Mouse (Mus musculus): Measurements from ENCODE around the gene Zfp446. TPM values are rescaled to one million over a fixed set of nuclear protein-coding genes. Genes with fewer than 3 reads are reported as not detected.

Zfp446 gene
- 10 to 100 TPM in 1 of 2 experiments, 1 to 10 TPM in 1; 8.5 to 12.4 TPM for polyA plus RNA-seq (2017; shearing (Covaris generic))

DNA sequence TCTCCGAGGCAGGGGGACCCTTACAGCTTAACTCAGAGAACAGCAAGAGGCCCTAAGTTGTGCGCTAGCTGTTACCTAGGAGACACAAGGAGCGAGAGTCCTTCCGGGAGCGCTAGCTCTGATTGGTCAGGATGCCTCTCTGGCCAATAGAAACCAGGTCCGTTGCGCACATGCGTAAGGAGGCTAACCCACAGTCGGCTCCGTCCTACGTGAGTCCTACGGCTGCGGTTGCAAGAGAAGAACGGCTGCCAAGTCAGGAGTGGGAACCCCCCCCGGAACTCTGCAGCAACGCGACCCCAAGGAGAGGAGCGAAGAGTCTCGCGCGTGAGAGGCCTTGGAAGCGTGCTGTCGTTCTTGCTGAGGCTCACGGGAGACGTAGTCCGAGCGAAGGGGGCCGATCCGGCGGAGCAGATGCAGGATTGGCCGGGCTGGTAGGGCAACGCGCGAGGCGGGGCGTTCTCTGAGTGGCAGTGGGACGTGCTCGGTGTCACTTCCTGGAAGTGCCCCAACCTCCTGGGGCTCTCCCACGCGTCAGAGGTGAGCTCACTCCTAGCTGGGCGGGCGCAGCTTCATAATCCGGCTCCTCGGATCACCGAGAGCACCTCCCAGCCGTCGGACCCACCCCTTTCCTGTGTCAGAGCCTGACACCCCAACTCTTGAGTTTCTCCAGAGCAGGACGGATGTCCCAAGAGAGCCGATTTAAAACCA, at the start of gene Zfp446:
Gene Zfp446 (plus strand): TSS at position 167 of the 708 bp plus-strand sequence.

DNA sequence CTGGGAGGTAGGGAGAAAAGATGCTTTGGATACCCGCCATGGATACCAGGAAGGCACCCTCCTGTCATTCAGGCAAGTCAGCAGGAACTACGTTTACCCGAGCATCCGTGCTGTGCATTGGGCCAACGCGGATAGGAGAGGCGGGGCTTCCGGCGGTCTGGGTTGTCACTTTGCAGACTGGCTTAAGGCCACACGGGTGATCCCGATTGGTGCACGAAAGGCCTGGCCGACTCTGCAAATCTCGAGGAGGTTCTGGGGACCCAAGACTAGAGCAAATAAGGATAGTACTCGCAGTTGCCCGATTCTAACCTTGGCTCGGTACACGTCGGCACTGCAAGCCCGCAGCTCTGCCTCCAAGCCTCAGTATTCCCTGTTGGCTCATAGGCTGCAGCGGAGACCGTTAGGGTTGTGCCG, 12.0 kb upstream of the Zfp446 start, which contains the start of gene Zfp324:
Gene Zfp324 (plus strand): TSS at position 161 of the 414 bp plus-strand sequence.

DNA sequence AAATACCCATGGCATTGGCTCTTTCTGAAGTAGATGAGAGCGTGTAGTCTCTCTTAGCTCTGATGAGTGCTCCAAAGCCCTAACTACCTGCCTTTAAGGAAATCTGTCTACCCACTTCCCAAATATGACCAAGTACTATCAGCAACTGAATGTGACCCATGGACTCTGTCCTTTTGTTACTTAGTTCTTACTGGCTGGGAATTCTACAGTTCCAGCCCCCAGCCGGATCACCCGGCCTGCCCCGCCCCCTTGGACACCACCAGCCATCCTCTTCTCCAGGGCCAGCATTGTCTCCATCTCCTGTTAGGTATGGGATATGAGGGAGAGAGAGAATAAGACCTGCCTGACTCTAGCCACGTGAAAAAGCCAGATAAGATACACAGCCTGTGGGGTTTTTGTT, 20.4 kb downstream of the Zfp446 start, which contains the start of gene Slc27a5:
Gene Slc27a5 (minus strand): TSS at position 140 of the 400 bp plus-strand sequence.

DNA sequence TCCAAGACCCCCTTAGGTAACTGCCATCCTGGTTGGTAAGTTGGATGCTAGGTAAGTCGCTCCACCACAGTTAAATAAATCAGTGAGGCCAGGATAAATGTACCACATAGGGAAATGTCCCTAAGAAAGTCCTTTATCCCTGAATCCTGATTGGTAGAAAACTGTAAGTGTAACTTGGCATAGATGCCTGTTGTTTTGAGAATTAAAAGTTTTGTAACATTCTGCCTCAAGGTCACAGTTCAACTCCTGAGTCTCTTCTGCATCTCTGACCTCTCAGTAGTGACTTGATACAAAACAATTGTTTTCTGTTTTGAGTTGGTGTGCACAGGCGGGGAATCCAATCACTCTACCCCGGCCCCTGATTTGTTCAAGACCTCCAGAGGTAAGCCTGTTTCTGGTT, 21.2 kb downstream of the Zfp446 start, which contains the start of gene Trim28:
Gene Trim28 (plus strand): TSS at position 264 of the 400 bp plus-strand sequence.

DNA sequence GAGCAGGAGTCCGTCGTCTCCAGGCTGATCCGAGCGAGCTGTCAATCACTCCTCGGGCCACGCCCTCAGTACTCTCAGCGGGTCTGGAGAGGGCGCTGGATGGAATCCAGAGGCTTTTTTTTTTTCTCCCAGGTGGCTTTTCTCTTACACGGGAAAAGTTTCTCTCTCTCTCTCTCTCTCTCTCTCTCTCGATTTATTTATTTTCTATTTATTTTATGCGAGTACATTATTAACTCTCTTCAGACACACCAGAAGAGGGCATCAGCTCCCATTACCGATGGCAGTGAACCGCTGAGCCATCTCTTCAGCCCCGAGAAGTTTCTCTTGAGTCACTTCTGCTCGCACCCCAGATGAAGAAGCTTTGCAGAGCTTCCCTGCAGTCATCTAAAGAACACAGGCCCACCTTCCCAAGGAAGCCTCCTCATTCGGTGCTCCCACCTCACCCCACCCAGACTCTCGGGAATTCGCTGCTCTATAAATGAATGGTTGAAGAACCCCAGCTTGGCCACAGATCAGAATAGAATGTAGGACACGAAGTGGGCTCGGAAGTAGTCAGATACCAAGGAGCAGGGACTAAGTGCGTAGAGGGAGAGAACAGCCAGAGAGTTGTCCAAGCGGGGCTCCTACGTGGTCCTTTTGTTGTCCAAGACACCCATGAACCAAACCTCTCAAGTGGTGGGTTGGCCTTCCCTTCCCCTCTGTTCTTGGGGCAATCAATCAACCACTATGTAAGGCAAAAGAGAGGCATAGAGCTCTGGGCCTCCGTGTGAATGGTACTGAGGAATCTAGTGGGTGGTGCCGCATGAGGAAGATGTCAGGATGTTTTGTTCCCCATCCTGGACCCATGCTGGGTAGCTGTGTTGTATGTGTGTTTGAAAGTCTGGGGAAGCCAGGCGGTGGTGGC, 32.6 kb downstream of the Zfp446 start, which contains the start of gene Zbtb45:
Gene Zbtb45 (minus strand): TSS at position 30 of the 904 bp plus-strand sequence.

DNA sequence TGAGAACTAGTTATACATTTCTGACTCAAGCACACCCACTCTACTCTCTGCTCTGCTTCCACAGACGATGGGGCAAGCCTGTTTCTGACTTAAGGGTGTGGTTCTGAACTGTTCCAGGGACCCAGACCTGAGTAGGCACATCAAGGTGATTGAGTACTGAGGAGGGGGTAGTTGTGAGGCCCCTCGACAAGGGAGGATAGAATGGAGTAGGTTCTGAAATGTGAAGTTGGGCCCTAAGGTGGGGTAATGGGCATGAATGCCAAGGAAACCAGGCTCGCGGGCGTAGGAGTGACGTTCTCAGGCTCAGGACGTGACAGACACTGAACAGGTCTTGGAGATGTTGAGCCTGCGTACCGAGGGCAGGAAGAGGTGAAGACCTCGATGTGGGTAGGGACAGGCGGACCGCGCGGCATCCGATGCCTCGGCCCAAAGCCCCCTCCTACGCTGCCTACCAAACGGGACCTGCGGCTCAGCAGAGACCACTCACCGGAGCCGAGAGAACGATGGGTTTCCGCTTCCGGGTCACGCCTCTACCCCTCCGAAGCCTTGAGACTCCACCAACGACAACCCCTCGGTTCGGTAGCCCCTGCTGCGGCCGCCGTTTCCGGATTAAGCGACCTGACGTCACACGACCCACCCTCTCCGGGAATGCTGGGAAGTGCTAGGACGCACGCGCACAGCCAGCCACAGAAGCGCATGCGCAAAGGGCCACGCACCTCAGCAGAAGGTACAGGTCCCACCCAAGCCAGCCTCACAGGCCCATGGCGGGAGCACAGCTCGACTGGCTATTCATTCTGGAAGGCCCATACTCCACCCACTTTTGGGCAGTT, 56.7 kb downstream of the Zfp446 start, which contains the start of gene Chmp2a:
Gene Chmp2a (minus strand): TSS at position 660 of the 830 bp plus-strand sequence.

Other genes starting within 250 kb of the Zfp446 start
- under 1 TPM in 1 of 2 experiments, not detected in 1; 0.37 TPM for gene Vmn2r56, start 242.8 kb upstream of the Zfp446 start, polyA plus RNA-seq (2017; shearing (Covaris generic))
- gene Zscan18, start 174.2 kb upstream of the Zfp446 start, polyA plus RNA-seq (2017; shearing (Covaris generic)) = 1 to 10 TPM; 2.6 to 3.3 TPM
- 10 to 100 TPM; 11.9 to 14.9 TPM for gene Zfp329, start 159.0 kb upstream of the Zfp446 start, polyA plus RNA-seq (2017; shearing (Covaris generic))
- 10 to 100 TPM; 70.8 to 81.5 TPM for gene Zfp110, start 143.1 kb upstream of the Zfp446 start, polyA plus RNA-seq (2017; shearing (Covaris generic))
- gene Zfp128, start 96.7 kb upstream of the Zfp446 start, polyA plus RNA-seq (2017; shearing (Covaris generic)) = 1 to 10 TPM; 4.5 to 4.6 TPM
- 10 to 100 TPM; 14.0 to 15.0 TPM for gene Zscan22, start 80.0 kb upstream of the Zfp446 start, polyA plus RNA-seq (2017; shearing (Covaris generic))
- 100 to 1,000 TPM; 775 to 910 TPM for gene Rps5, start 55.6 kb upstream of the Zfp446 start, polyA plus RNA-seq (2017; shearing (Covaris generic))
- gene Rnf225, start 50.4 kb upstream of the Zfp446 start, polyA plus RNA-seq (2017; shearing (Covaris generic)) = under 1 TPM; 0.19 to 0.60 TPM
- gene Zfp324, start 12.0 kb upstream of the Zfp446 start, polyA plus RNA-seq (2017; shearing (Covaris generic)) = 1 to 10 TPM; 5.7 to 7.1 TPM
- gene Slc27a5, start 20.3 kb downstream of the Zfp446 start, polyA plus RNA-seq (2017; shearing (Covaris generic)) = 1 to 10 TPM in 1 of 2 experiments, not detected in 1; 1.5 TPM
- 100 to 1,000 TPM; 109 to 136 TPM for gene Trim28, start 21.3 kb downstream of the Zfp446 start, polyA plus RNA-seq (2017; shearing (Covaris generic))
- 10 to 100 TPM; 21.8 to 28.2 TPM for gene Zbtb45, start 32.2 kb downstream of the Zfp446 start, polyA plus RNA-seq (2017; shearing (Covaris generic))
- gene Chmp2a, start 57.0 kb downstream of the Zfp446 start, polyA plus RNA-seq (2017; shearing (Covaris generic)) = 100 to 1,000 TPM; 261 to 280 TPM
- gene Ube2m, start 60.4 kb downstream of the Zfp446 start, polyA plus RNA-seq (2017; shearing (Covaris generic)) = 100 to 1,000 TPM; 179 to 184 TPM
- 1 to 10 TPM in 1 of 2 experiments, under 1 TPM in 1; 0.61 to 2.4 TPM for gene Mzf1, start 76.9 kb downstream of the Zfp446 start, polyA plus RNA-seq (2017; shearing (Covaris generic))
- under 1 TPM; 0.04 to 0.21 TPM for gene Vmn1r85, start 117.3 kb downstream of the Zfp446 start, polyA plus RNA-seq (2017; shearing (Covaris generic))
- not detected for gene Vmn1r86, start 142.1 kb downstream of the Zfp446 start, polyA plus RNA-seq (2017; shearing (Covaris generic))
- gene Vmn1r87, start 162.3 kb downstream of the Zfp446 start, polyA plus RNA-seq (2017; shearing (Covaris generic)) = 1 to 10 TPM in 1 of 2 experiments, under 1 TPM in 1; 0.27 to 2.7 TPM
- under 1 TPM; 0.05 to 0.13 TPM for gene Vmn1r88, start 181.7 kb downstream of the Zfp446 start, polyA plus RNA-seq (2017; shearing (Covaris generic))
- 1 to 10 TPM in 1 of 2 experiments, not detected in 1; 1.2 TPM for gene Vmn1r89, start 235.2 kb downstream of the Zfp446 start, polyA plus RNA-seq (2017; shearing (Covaris generic))

Measured in inflammation-experienced regulatory T-cells (primary cell).